Mouse (Mus musculus) limb, embryonic 13.5 days (tissue): ENCODE measurements around the gene Pdxk. TPM values are rescaled to one million over a fixed set of nuclear protein-coding genes. Genes with fewer than 3 reads are reported as not detected.
"Not testable (repeated sequence)": the region's sequence is repeated elsewhere in the genome, so short reads cannot be mapped to it uniquely, and the experiment has no call there.

Experiments
- ATAC-seq: fragments of 200-750 bp; cut with Nextera tagmentation; 2 replicates; pipeline ENCODE4 v1.8.0; 2017; ENCODE audit warnings: low read depth, moderate number of reproducible peaks, moderate TSS enrichment; ENCODE audit not compliant: low FRiP score
- H3K27ac ChIP-seq: fragments of 300-500 bp; sonication (generic); 2 replicates; pipeline ENCODE4 v1.5.1; 2015; ENCODE audit warnings: inconsistent platforms, mild to moderate bottlenecking, moderate library complexity
- H3K27me3 ChIP-seq: fragments of 300-500 bp; sonication (generic); 2 replicates; pipeline ENCODE4 v1.6.1; 2015; ENCODE audit warnings: mild to moderate bottlenecking, inconsistent platforms
- H3K36me3 ChIP-seq: fragments of 300-500 bp; sonication (generic); 2 replicates; pipeline ENCODE4 v1.6.1; 2015; ENCODE audit warnings: inconsistent platforms, mild to moderate bottlenecking, moderate library complexity
- H3K4me1 ChIP-seq: fragments of 300-500 bp; sonication (generic); 2 replicates; pipeline ENCODE4 v1.6.1; 2015; ENCODE audit warnings: inconsistent platforms
- H3K4me2 ChIP-seq: fragments of 300-500 bp; sonication (generic); replicated peaks from 2 replicates; pipeline ENCODE4 v1.6.1; 2015; ENCODE audit warnings: inconsistent platforms, mild to moderate bottlenecking, moderate library complexity
- H3K4me3 ChIP-seq: fragments of 300-500 bp; sonication (generic); 2 replicates; pipeline ENCODE4 v1.5.1; 2015; ENCODE audit warnings: moderate library complexity, mild to moderate bottlenecking, inconsistent platforms
- H3K9ac ChIP-seq: fragments of 300-500 bp; sonication (generic); 2 replicates; pipeline ENCODE4 v1.6.1; 2015; ENCODE audit warnings: mild to moderate bottlenecking, inconsistent platforms
- H3K9me3 ChIP-seq: fragments of 300-500 bp; sonication (generic); 2 replicates; pipeline ENCODE4 v1.6.1; 2016; ENCODE audit warnings: inconsistent platforms
- WGBS: fragments of 180-500 bp; shearing (Covaris S2); methylation state at CpG from one replicate; pipeline ENCODE4 v1.1.7; 2015; 5-methylcytosine and 5-hydroxymethylcytosine counted together
- polyA plus RNA-seq: library from polyadenylated mRNA; unstranded; fragments of >200 nt; fragmentation: Nextera tagmentation; extraction: Ambion mirVana; gene quantifications from 2 replicates; pipeline ENCODE4 v1.2.1, GENCODE M21; 2015

Gene Pdxk
- polyA plus RNA-seq = 12.0 and 13.6 TPM in 2 replicates

DNA sequence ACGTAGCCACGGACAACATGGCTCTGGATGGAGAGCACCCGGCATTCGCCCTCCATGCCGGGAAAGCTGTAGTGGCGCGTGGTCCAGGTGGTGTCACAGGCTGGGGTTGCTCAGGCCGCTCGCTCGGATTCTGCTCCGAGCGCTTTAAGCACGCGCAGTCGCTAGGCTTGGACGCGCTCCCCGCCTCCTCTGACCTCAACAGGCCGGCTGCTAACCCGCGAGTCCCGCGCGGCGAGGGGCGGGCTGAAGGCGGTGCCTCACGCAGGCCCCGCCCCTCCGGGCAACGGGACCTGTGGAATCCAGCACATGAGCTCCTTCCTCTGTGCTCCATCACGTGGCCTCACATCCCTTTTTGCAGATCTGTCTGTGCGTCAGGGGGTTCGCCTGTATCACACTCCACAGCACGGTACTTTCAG lies at the start of gene Pdxk:
TSS of gene Pdxk (minus strand) at position 184 of the 416 bp plus-strand sequence.
- no peaks in the 10 kb centered on the region for H3K36me3 ChIP-seq
- peaks cover 30% of the 10 kb centered on the region for H3K4me1 ChIP-seq
- H3K4me2 ChIP-seq = peak within 1 kb of the TSS; percentile 99
- no peaks in the 10 kb centered on the region for H3K27me3 ChIP-seq
- H3K27ac ChIP-seq = no peak within 1 kb of the TSS
- peak; percentile 95 for ATAC-seq
- peak within 1 kb of the TSS; percentile 76 for H3K4me3 ChIP-seq
- WGBS = under 1% methylated on average over 35 of the region's 35 CpGs
- peak within 1 kb of the TSS; percentile 79 for H3K9ac ChIP-seq
- no peaks in the 10 kb centered on the region for H3K9me3 ChIP-seq

DNA sequence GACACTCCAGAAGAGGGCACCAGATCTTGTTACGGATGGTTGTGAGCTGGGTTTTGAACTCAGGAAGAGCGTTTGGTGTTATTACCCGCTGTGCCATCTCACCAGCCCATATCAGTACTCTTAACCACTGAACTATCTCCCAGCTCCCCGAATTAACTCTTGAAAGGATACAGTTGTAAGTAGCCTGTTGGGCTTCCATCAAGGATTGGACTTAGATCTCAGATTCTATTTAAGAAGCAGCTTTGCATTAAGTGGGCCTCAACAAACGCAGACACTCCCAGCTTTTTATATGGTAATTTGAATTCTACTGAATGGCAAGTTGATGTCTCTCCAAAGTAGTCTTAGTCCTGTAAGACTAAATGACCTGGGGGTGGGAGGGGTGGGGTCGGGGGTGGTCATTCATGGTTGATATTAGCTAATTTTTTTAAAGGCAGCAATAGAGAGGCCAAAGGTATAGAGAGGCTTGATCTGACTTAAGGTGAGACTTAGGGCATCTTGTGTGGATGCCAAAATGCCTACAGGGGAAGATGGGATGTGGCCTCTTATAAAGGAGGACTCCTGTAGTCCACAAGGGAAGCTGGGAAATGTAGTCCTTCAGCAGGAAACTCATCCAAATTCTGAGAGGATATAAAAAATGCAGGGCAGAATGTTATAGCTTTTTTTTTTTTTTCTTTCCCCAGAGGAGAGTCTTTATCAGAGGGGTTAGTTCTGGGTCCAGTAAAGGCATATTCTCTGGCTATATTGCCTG lies 38.4 kb upstream of the Pdxk start:
- Histone ChIP-seq H3K4me2 (no peak overlapping the region), H3K36me3 (no peaks in the 10 kb centered on the region), H3K9me3 (no peaks in the 10 kb centered on the region), H3K4me3 (no peak overlapping the region), H3K27ac (no peak overlapping the region), H3K27me3 (no peaks in the 10 kb centered on the region), H3K9ac (no peak overlapping the region), H3K4me1 (no peaks in the 10 kb centered on the region)
- ATAC-seq = no peak
- WGBS = 80% methylated on average over 6 of the region's 6 CpGs

DNA sequence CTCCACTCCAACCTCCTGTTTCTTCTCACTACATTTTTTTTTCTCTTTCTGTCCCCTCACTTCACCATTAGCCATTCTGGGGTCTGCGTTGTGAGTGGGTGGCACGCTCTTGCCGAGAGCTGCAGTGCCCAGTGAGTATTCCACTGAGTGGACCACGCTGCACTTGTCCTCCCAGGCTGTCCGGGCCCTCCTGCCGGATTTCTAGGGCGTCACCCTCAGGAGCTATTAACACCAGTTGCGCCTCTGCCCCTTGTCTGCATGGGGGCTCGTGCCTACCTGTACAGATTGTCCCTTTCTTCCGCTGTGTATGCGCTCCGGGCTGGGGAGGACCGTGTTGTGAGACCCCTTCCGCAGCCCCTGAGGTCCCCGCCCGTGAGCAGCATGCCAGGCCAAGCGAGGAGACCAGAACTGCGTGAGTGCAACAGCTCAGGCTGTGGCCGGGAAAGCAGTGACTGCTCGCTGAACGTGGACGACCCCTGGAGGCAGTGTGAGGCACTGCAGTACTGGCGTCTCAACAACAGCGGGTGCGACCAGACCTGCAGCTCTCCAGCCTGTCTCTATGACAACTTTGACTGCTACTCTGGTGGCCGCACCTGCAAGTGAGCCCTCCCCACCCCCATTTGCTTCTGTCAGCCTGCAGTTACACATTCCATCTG lies 22.8 kb upstream of the Pdxk start:
- H3K27ac ChIP-seq = no peak overlapping the region
- no peaks in the 10 kb centered on the region for H3K9me3 ChIP-seq
- H3K27me3 ChIP-seq = peaks cover 21% of the 10 kb centered on the region
- WGBS = 7% methylated on average over 26 of the region's 26 CpGs
- peaks cover 6% of the 10 kb centered on the region; the same call in 1 of the 2 replicates for H3K4me1 ChIP-seq
- H3K4me2 ChIP-seq = peak overlapping the region; percentile 63
- peak; percentile 84 for ATAC-seq
- peak overlapping the region; percentile 32 for H3K4me3 ChIP-seq
- peak overlapping the region; percentile 62 for H3K9ac ChIP-seq
- no peaks in the 10 kb centered on the region for H3K36me3 ChIP-seq

DNA sequence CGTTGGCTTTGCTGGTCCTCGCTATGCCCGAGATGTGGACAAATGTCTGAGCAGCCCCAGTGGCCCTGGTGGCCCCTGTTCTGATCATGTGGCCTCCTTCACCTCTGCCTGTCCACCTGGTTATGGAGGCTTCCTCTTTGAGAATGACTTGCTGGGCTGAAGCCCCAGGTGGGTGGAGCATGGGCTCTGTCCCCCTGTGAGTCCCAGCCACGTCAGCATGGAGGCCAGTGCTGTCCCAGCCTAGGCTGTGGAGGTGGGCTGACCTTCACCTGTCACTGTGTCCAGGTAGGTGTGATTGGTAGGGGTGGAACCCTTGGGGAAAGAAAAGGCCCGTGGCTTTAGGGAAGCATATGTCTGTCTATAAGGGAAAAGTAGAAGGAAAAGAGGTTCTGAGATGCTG lies 22.1 kb upstream of the Pdxk start:
- Histone ChIP-seq H3K4me1 (peaks cover 11% of the 10 kb centered on the region; the same call in 1 of the 2 replicates), H3K27ac (no peak overlapping the region), H3K4me3 (no peak overlapping the region), H3K9me3 (no peaks in the 10 kb centered on the region), H3K36me3 (no peaks in the 10 kb centered on the region), H3K4me2 (no peak overlapping the region), H3K27me3 (peaks cover 25% of the 10 kb centered on the region), H3K9ac (no peak overlapping the region)
- WGBS = 61% methylated on average over 5 of the region's 5 CpGs
- ATAC-seq = no peak

DNA sequence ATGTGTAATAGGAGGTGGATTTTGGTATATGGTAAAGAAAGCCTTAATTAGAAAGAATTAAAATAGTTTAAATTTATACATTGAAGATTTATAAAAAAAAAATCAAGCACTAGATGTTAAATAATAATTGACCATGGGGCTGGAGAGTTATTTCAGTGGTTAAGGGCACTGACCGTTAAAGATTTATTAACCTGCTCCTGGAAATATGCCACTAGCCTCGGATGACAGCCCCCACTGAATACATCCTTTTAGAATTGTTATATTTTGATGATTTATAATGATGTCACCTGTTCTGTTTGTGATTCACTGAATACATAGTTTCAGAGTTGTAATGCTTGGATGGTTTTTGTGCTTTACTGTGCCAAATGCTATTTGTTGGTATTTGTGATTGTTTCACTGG lies 20.6 kb upstream of the Pdxk start:
- not testable (repeated sequence) for ATAC-seq
- WGBS = 57% methylated on average over 2 of the region's 2 CpGs

DNA sequence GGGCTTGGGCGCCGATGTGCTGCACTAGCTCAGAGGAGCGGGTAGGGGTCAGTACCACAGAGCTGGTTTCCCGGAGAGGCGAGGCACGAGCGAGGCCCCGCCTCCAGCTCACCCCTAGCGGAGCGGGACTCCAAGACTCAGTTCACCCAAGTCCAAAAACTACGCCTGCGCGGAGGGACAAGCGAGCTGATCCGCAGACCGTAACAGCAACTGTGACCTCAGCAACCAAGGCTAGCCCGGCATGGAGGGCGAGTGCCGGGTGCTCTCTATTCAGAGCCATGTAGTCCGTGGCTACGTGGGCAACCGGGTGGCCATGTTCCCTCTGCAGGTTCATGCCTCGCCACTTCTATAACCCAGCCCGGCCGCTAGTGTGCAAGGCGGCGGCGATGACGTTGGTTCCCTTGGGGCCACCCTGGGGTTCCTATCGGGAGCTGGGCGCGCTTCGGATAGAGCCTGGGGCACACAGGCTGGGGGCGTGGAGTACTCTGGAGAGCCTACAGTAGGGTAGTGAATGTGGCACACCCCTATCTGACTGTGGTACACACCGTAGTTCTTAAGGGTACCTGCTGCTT lies 17.2 kb upstream of the Pdxk start:
- ATAC-seq = peak; percentile 97
- under 1% methylated on average over 35 of the region's 35 CpGs for WGBS
- peaks cover 9% of the 10 kb centered on the region for H3K4me1 ChIP-seq

More for the DNA sequence above, 20.6 kb upstream of the Pdxk start:
- not testable (repeated sequence) for H3K9me3 ChIP-seq, H3K27ac ChIP-seq, H3K36me3 ChIP-seq, H3K4me3 ChIP-seq, H3K4me2 ChIP-seq, H3K9ac ChIP-seq
- peaks cover 25% of the 10 kb centered on the region for H3K27me3 ChIP-seq
- H3K4me1 ChIP-seq = peaks cover 15% of the 10 kb centered on the region

DNA sequence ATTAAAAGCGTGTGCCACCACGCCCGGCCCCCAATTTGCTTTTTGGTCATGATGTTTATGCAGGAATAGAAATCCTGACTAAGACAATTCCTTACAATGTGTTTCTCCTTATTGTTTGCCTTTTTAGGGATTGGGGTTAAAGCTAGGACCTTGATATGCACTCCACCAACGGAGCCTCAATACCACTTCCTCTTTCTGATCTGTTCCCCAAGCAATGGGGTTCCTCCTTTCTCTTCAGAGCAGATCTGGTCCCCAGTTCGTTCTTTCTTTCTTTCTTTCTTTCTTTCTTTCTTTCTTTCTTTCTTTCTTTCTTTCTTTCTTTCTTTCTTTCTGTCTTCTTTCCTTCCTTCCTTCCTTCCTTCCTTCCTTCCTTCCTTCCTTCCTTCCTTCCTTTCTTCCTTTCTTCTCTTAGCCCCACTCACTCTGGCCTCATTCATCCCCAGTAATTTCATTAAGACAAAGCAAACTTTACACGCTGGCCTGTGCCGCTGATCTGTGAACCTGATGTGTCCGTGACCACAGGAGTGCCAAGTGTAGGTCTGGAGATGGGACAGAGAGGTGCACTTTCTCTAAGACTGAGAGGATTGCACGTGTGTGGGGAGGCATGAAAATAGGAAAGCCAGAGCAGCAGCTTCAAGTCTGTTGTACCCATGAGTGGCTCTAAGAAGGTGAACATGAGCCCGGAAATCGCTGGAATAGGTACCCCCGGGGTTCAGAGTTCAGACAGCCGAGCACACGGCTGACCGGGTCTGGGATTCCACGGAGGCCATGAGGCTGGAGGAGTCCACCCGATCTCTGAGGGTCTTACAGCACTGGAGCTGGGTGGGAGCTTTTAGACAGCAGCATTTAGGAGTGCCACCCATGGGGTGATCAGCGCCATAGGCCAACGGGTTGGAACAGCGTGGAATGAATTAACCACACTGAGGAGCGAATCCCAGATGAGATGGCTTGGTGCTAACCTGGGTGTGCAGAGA lies 16.5 kb upstream of the Pdxk start:
- no peak overlapping the region for H3K27ac ChIP-seq
- peak; percentile 2; the same call in 1 of the 2 replicates for ATAC-seq

More for the DNA sequence above, 17.2 kb upstream of the Pdxk start:
- Histone ChIP-seq H3K27ac (no peak overlapping the region), H3K9ac (peak overlapping the region; percentile 66), H3K36me3 (no peaks in the 10 kb centered on the region), H3K4me2 (peak overlapping the region; percentile 89), H3K4me3 (peak overlapping the region; percentile 56), H3K9me3 (no peaks in the 10 kb centered on the region), H3K27me3 (peaks cover 25% of the 10 kb centered on the region)

DNA sequence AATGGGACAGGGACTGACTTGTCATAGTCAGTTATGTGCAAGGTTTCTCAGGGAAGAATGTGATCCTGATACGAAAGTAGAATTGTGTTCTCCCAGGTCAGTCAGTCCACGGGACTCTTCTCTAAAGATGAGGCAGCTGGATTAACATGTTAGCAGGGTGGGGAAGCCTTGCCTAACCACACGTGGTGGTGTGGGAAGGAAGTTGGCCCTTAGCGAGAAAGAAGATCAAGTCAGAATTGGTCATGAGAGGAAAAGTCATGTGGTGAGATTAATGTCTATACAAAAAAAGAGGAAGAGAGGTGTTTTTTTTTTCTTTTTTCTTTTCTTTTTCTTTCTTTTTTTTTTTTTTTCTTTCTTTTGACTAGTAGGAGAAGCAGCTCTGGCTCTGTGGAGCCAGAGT lies 12.0 kb upstream of the Pdxk start:
- 79% methylated on average over 4 of the region's 4 CpGs for WGBS
- no peak overlapping the region for H3K4me3 ChIP-seq
- H3K4me2 ChIP-seq = no peak overlapping the region
- ATAC-seq = no peak
- H3K9ac ChIP-seq = no peak overlapping the region
- H3K27me3 ChIP-seq = 0 out of 2 replicates have a peak, but pooled peaks cover 4% of the 10 kb centered on the region
- H3K36me3 ChIP-seq = no peaks in the 10 kb centered on the region
- H3K27ac ChIP-seq = no peak overlapping the region
- no peaks in the 10 kb centered on the region for H3K9me3 ChIP-seq
- H3K4me1 ChIP-seq = peaks cover 4% of the 10 kb centered on the region; the same call in 1 of the 2 replicates

More for the DNA sequence above, 16.5 kb upstream of the Pdxk start:
- H3K36me3 ChIP-seq = no peaks in the 10 kb centered on the region
- H3K4me3 ChIP-seq = peak overlapping the region; percentile 56
- peaks cover 19% of the 10 kb centered on the region for H3K27me3 ChIP-seq
- H3K9me3 ChIP-seq = no peaks in the 10 kb centered on the region
- H3K4me1 ChIP-seq = peaks cover 9% of the 10 kb centered on the region
- H3K9ac ChIP-seq = peak overlapping the region; percentile 66; the same call in 1 of the 2 replicates
- peak overlapping the region; percentile 89 for H3K4me2 ChIP-seq
- WGBS = 38% methylated on average over 21 of the region's 21 CpGs

DNA sequence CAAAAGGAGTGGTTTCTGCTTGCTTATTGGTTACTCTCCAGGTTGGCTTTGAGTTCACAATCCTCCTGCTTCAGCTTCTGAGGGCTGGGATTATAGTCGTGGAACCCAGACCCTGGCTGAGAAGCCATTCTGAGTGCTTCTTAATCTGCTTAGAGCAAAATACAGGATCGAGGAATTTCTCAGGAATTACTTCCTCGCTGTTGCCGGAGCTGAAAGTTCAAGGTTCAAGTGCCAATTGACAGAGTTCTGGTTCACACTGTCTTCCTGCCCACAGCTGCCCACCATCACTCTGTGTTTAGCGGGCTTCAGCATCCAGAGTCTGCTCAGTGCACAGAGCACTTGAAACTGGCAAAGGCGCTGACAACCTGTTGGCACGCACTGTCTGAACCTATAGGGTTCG lies 10.0 kb upstream of the Pdxk start:
- Histone ChIP-seq H3K4me2 (no peak overlapping the region), H3K36me3 (no peaks in the 10 kb centered on the region), H3K4me1 (0 out of 2 replicates have a peak, but pooled peaks cover 7% of the 10 kb centered on the region), H3K27ac (no peak overlapping the region), H3K27me3 (0 out of 2 replicates have a peak, but pooled peaks cover 4% of the 10 kb centered on the region), H3K9me3 (no peaks in the 10 kb centered on the region), H3K9ac (no peak overlapping the region), H3K4me3 (no peak overlapping the region)
- 80% methylated on average over 8 of the region's 8 CpGs for WGBS
- ATAC-seq = no peak

DNA sequence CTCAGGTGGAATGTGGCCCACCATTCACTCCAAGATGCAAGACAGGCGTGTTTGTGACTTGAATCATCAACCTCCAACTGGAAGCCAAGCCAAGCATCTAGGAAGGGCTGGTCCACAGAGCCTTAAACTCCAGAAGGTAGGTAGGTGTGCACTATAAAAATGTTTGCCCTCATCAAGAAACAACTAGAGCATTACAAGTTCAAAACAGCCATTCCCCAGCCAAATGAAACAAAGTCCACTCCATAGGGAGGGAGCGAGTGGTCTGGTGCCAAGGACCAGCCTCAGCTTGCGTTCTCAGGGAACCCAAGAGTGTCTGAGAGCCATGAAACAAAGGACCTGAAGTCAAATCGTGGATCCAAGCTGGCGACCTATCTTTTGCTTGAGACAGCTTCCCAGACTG lies 8.7 kb upstream of the Pdxk start:
- no peak for ATAC-seq
- 60% methylated on average over 5 of the region's 5 CpGs for WGBS
- no peak overlapping the region for H3K9ac ChIP-seq
- H3K9me3 ChIP-seq = no peaks in the 10 kb centered on the region
- H3K4me3 ChIP-seq = no peak overlapping the region
- H3K4me1 ChIP-seq = 0 out of 2 replicates have a peak, but pooled peaks cover 7% of the 10 kb centered on the region
- no peak overlapping the region for H3K27ac ChIP-seq
- no peak overlapping the region for H3K4me2 ChIP-seq
- H3K27me3 ChIP-seq = 0 out of 2 replicates have a peak, but pooled peaks cover 4% of the 10 kb centered on the region
- no peaks in the 10 kb centered on the region for H3K36me3 ChIP-seq

DNA sequence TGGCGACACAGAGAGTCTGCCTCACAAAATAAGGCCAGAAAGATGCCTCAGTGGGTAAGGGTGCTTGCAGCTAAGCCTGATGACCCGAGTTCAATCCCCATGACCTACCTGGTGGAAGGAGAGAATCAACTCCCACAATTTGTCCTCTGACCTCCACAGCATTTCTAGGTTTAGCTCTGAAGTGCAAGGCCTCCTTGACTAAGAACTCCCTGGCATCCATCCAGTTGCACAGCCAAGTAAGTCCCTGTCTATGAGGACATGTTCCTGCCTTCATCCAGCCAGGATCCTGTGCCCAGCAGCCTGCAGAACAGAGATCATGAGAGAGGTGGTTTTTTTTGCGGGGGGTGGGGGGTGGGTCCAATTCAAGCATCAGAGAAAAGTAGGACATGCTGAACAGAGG lies 7.3 kb upstream of the Pdxk start:
- no peak overlapping the region for H3K4me2 ChIP-seq
- H3K36me3 ChIP-seq = no peaks in the 10 kb centered on the region
- WGBS = 81% methylated on average over 3 of the region's 3 CpGs
- 0 out of 2 replicates have a peak, but pooled peaks cover 4% of the 10 kb centered on the region for H3K27me3 ChIP-seq
- no peak overlapping the region for H3K9ac ChIP-seq
- no peak overlapping the region for H3K4me3 ChIP-seq
- H3K4me1 ChIP-seq = 0 out of 2 replicates have a peak, but pooled peaks cover 7% of the 10 kb centered on the region
- no peaks in the 10 kb centered on the region for H3K9me3 ChIP-seq
- ATAC-seq = no peak
- H3K27ac ChIP-seq = no peak overlapping the region
